Mouse (Mus musculus): Measurements from ENCODE around the gene Ccdc134. TPM values are rescaled to one million over a fixed set of nuclear protein-coding genes. Genes with fewer than 3 reads are reported as not detected.

The Ccdc134 gene
- polyA plus RNA-seq, 1 experiment from 2014 or later, result 20.5 TPM

GRCm38 (mm10) chr15:82147611-82148111 is 19.9 kb downstream of the Ccdc134 start:
- H3K36me3 ChIP-seq (ENCODE audit: insufficient read depth), result 0 out of 2 replicates have a peak, but pooled peaks cover 3% of the 10 kb centered on the region
- peak overlapping the region; percentile 92 for H3K27ac ChIP-seq (ENCODE audit: low read depth)
- DNase-seq, result peak; percentile 72
- H3K4me3 ChIP-seq (ENCODE audit: low read depth, low read length), result peak overlapping the region; percentile 86
- H3K9me3 ChIP-seq (ENCODE audit: low read depth, low read length), result no peaks in the 10 kb centered on the region
- peak; percentile 19 for ATAC-seq (ENCODE audit: insufficient read depth)
- H3K9ac ChIP-seq, result peak overlapping the region; percentile 79
- WGBS, result under 1% methylated on average over 45 of the region's 50 CpGs
- peak overlapping the region; percentile 75 for H3K4me2 ChIP-seq
- H3K27me3 ChIP-seq (ENCODE audit: insufficient read depth, low read length), result no peaks in the 10 kb centered on the region
- H3K4me1 ChIP-seq (ENCODE audit: insufficient read depth), result peaks cover 18% of the 10 kb centered on the region
- no peak for TF ChIP-seq CTCF (IDR thresholded peaks at IDR 0.05; ENCODE audit: low read depth)

GRCm38 (mm10) chr15:82148510-82148911 is 20.8 kb downstream of the Ccdc134 start:
- peak overlapping the region; percentile 79 for H3K9ac ChIP-seq
- DNase-seq, result no peak
- peak overlapping the region; percentile 92; the same call in 1 of the 2 replicates for H3K27ac ChIP-seq (ENCODE audit: low read depth)
- H3K4me1 ChIP-seq (ENCODE audit: insufficient read depth), result peaks cover 18% of the 10 kb centered on the region
- H3K4me3 ChIP-seq (ENCODE audit: low read depth, low read length), result peak overlapping the region; percentile 86
- H3K4me2 ChIP-seq, result peak overlapping the region; percentile 75
- TF ChIP-seq CTCF (IDR thresholded peaks at IDR 0.05; ENCODE audit: low read depth), result no peak
- H3K36me3 ChIP-seq (ENCODE audit: insufficient read depth), result 0 out of 2 replicates have a peak, but pooled peaks cover 3% of the 10 kb centered on the region
- 14% methylated on average over 9 of the region's 9 CpGs for WGBS
- H3K9me3 ChIP-seq (ENCODE audit: low read depth, low read length), result no peaks in the 10 kb centered on the region
- ATAC-seq (ENCODE audit: insufficient read depth), result no peak
- no peaks in the 10 kb centered on the region for H3K27me3 ChIP-seq (ENCODE audit: insufficient read depth, low read length)

GRCm38 (mm10) chr15:82150042-82150441 is 22.3 kb downstream of the Ccdc134 start:
- no peak for ATAC-seq (ENCODE audit: insufficient read depth)
- peaks cover 18% of the 10 kb centered on the region for H3K4me1 ChIP-seq (ENCODE audit: insufficient read depth)
- TF ChIP-seq CTCF (IDR thresholded peaks at IDR 0.05; ENCODE audit: low read depth), result no peak

GRCm38 (mm10) chr15:82151176-82151575 is 23.5 kb downstream of the Ccdc134 start:
- no peak overlapping the region for H3K27ac ChIP-seq (ENCODE audit: low read depth)
- H3K36me3 ChIP-seq (ENCODE audit: insufficient read depth), result 0 out of 2 replicates have a peak, but pooled peaks cover 3% of the 10 kb centered on the region
- H3K4me1 ChIP-seq (ENCODE audit: insufficient read depth), result peaks cover 7% of the 10 kb centered on the region
- H3K27me3 ChIP-seq (ENCODE audit: insufficient read depth, low read length), result no peaks in the 10 kb centered on the region
- 92% methylated on average over 4 of the region's 4 CpGs for WGBS
- H3K4me3 ChIP-seq (ENCODE audit: low read depth, low read length), result no peak overlapping the region
- H3K4me2 ChIP-seq, result no peak overlapping the region
- no peak for DNase-seq
- TF ChIP-seq CTCF (IDR thresholded peaks at IDR 0.05; ENCODE audit: low read depth), result no peak
- H3K9ac ChIP-seq, result no peak overlapping the region
- no peaks in the 10 kb centered on the region for H3K9me3 ChIP-seq (ENCODE audit: low read depth, low read length)
- no peak for ATAC-seq (ENCODE audit: insufficient read depth)

More at GRCm38 (mm10) chr15:82150042-82150441, 22.3 kb downstream of the Ccdc134 start:
- no peaks in the 10 kb centered on the region for H3K9me3 ChIP-seq (ENCODE audit: low read depth, low read length)
- H3K27me3 ChIP-seq (ENCODE audit: insufficient read depth, low read length), result no peaks in the 10 kb centered on the region
- no peak overlapping the region for H3K9ac ChIP-seq
- H3K36me3 ChIP-seq (ENCODE audit: insufficient read depth), result 0 out of 2 replicates have a peak, but pooled peaks cover 3% of the 10 kb centered on the region
- no peak for DNase-seq
- H3K4me3 ChIP-seq (ENCODE audit: low read depth, low read length), result no peak overlapping the region
- no peak overlapping the region for H3K4me2 ChIP-seq
- H3K27ac ChIP-seq (ENCODE audit: low read depth), result no peak overlapping the region

GRCm38 (mm10) chr15:82152022-82152421 is 24.3 kb downstream of the Ccdc134 start:
- 0 out of 2 replicates have a peak, but pooled peaks cover 3% of the 10 kb centered on the region for H3K36me3 ChIP-seq (ENCODE audit: insufficient read depth)
- no peak overlapping the region for H3K27ac ChIP-seq (ENCODE audit: low read depth)
- no peak overlapping the region for H3K9ac ChIP-seq
- no peak for TF ChIP-seq CTCF (IDR thresholded peaks at IDR 0.05; ENCODE audit: low read depth)
- H3K4me2 ChIP-seq, result no peak overlapping the region
- H3K9me3 ChIP-seq (ENCODE audit: low read depth, low read length), result no peaks in the 10 kb centered on the region
- H3K4me3 ChIP-seq (ENCODE audit: low read depth, low read length), result no peak overlapping the region
- 84% methylated on average over 12 of the region's 12 CpGs for WGBS
- DNase-seq, result no peak
- H3K4me1 ChIP-seq (ENCODE audit: insufficient read depth), result peaks cover 3% of the 10 kb centered on the region; the same call in 1 of the 2 replicates
- ATAC-seq (ENCODE audit: insufficient read depth), result no peak
- no peaks in the 10 kb centered on the region for H3K27me3 ChIP-seq (ENCODE audit: insufficient read depth, low read length)

- Histone ChIP-seq H3K4me2 (no peak overlapping the region), H3K9ac (no peak overlapping the region), H3K4me3 (ENCODE audit: low read depth, low read length) (no peak overlapping the region), H3K9me3 (ENCODE audit: low read depth, low read length) (no peaks in the 10 kb centered on the region), H3K36me3 (ENCODE audit: insufficient read depth) (0 out of 2 replicates have a peak, but pooled peaks cover 3% of the 10 kb centered on the region), H3K27me3 (ENCODE audit: insufficient read depth, low read length) (no peaks in the 10 kb centered on the region), H3K4me1 (ENCODE audit: insufficient read depth) (peaks cover 3% of the 10 kb centered on the region; the same call in 1 of the 2 replicates), H3K27ac (ENCODE audit: low read depth) (no peak overlapping the region)
- DNase-seq (no peak), ATAC-seq (ENCODE audit: insufficient read depth) (no peak)
- WGBS, result 81% methylated on average over 7 of the region's 7 CpGs
- TF ChIP-seq CTCF (IDR thresholded peaks at IDR 0.05; ENCODE audit: low read depth), result no peak
Observed at GRCm38 (mm10) chr15:82152435-82152834, 24.7 kb downstream of the Ccdc134 start.

GRCm38 (mm10) chr15:82156298-82156697 is 28.6 kb downstream of the Ccdc134 start:
- Histone ChIP-seq H3K36me3 (ENCODE audit: insufficient read depth) (0 out of 2 replicates have a peak, but pooled peaks cover 3% of the 10 kb centered on the region), H3K4me2 (no peak overlapping the region), H3K9me3 (ENCODE audit: low read depth, low read length) (no peaks in the 10 kb centered on the region), H3K27ac (ENCODE audit: low read depth) (no peak overlapping the region), H3K4me1 (ENCODE audit: insufficient read depth) (peaks cover 14% of the 10 kb centered on the region; the same call in 1 of the 2 replicates), H3K4me3 (ENCODE audit: low read depth, low read length) (no peak overlapping the region), H3K9ac (no peak overlapping the region), H3K27me3 (ENCODE audit: insufficient read depth, low read length) (no peaks in the 10 kb centered on the region)
- TF ChIP-seq CTCF (IDR thresholded peaks at IDR 0.05; ENCODE audit: low read depth), result no peak
- 89% methylated on average over 6 of the region's 6 CpGs for WGBS
- no peak for DNase-seq
- ATAC-seq (ENCODE audit: insufficient read depth), result no peak

All from lung, embryonic 14.5 days (tissue).